Mouse (Mus musculus): ENCODE measurements around the gene Asphd1.

Gene Asphd1

DNA sequence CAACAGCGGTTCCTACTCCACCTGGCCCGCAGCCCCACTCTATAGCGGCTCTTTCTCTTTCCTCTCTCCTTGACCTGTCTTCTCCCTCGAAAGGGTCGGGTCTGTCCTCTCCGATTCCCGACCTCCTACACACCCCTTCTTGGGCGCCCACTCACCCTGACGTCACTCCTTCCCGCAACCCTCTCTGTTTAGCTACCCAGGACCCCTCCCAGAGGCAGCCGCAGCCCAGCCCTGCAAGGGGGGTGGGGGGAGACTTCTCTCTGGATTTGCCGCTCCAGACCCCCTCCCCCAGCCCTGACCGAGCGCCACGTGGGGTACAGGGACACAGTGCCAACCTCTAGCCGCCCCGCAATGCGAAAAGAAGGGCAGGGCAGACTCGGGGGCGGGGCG lies at the start of gene Asphd1:
TSS of gene Asphd1 (minus strand) at position 180 of the 390 bp plus-strand sequence.
- peak; percentile 74 for DNase-seq

DNA sequence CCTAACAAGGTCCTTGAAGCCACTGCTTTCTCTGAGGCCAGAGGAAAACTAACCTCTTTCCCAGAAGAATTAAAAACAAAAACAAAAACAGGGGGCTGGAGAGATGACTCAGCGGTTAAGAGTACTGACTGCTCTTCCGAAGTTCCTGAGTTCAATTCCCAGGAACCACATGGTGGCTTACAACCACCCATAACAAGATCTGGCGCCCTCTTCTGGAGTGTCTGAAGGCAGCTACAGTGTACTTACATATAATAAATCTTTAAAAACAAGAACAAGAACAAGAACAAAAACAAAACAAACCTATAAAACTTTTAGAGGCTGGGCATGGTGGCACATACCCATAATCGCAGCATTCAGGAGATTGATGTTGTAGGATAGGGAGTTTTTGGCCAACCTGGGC lies 47.1 kb upstream of the Asphd1 start:
- DNase-seq = no peak

- no peak for DNase-seq
Measured at GRCm38 (mm10) chr7:126988816-126989215, 39.4 kb upstream of the Asphd1 start.

GRCm38 (mm10) chr7:126986319-126986718 lies 36.9 kb upstream of the Asphd1 start:
- peak; percentile 67 for DNase-seq

- DNase-seq = peak; percentile 75
Measured at GRCm38 (mm10) chr7:126984667-126985444, 35.5 kb upstream of the Asphd1 start.

GRCm38 (mm10) chr7:126983113-126983512 lies 33.7 kb upstream of the Asphd1 start:
- no peak for DNase-seq

DNA sequence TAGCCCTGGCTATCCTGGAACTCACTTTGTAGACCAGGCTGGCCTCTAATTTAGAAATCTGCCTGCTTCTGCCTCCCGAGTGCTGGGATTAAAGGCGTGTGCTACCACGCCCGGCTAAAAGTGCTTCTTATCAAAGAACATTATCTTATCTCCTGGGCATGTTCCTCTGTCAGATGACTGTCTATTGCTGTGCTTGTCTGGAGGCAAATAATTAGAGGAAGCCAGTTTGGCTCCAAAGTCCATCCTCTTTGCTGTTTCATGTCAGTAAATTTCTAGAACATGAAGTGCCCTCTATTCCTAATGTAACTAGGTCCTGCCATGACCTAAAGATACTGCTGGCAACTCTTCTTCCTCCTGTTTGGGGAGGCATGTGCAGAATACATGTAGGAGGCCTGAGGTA lies 32.7 kb upstream of the Asphd1 start:
- no peak for DNase-seq

DNA sequence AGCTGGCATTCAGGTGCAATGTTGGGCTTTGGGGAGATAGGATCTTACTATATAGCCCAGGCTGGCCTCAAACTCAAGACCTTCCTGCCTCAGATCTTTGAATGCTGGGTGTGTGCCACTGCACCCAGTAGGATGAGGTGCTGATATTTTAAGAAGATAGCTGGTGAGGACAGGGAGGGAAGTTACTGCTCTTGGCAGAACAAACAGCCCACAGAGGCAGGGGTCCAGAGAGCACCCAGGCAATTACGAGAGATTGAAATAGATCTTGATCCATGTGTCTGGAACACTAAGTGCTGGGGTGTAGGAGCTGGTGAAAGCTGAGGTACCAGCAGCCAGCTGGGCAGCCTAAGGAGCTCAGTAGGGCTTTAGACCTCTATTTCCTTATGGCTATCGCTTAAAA lies 32.2 kb upstream of the Asphd1 start:
- DNase-seq = no peak

GRCm38 (mm10) chr7:126978841-126979240 lies 29.5 kb upstream of the Asphd1 start:
- no peak for DNase-seq

GRCm38 (mm10) chr7:126976878-126977459 lies 27.6 kb upstream of the Asphd1 start:
- DNase-seq = no peak

- DNase-seq = peak; percentile 95
Measured at GRCm38 (mm10) chr7:126975950-126976866, 26.8 kb upstream of the Asphd1 start, which contains the start of gene Cdiptos. Cdiptos (minus strand) TSS chr7:126976098.

- DNase-seq = no peak
Measured at GRCm38 (mm10) chr7:126975893-126975949, 26.3 kb upstream of the Asphd1 start, which contains the start of gene Cdipt. Cdipt (plus strand) TSS chr7:126975914.

DNA sequence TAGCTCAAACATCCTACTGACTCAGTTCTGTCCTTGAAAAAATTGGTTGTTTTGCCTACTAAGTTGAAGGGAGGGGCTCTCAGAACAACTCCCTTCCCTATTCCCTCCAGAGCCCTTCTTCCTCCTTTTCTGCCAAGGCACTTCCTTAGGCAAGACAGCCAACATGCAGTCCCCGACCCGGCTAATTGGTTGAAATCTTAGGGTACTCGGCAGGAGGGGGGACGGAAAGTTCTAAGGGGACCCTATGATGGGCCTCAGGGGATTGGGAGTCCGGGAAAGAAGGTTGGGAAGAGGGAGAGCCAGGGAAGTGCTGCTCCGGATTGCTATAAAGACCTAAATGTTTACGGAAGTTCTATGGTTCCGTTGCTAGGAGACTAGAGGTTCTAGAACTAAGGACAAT lies 26.1 kb upstream of the Asphd1 start:
- DNase-seq = no peak

DNA sequence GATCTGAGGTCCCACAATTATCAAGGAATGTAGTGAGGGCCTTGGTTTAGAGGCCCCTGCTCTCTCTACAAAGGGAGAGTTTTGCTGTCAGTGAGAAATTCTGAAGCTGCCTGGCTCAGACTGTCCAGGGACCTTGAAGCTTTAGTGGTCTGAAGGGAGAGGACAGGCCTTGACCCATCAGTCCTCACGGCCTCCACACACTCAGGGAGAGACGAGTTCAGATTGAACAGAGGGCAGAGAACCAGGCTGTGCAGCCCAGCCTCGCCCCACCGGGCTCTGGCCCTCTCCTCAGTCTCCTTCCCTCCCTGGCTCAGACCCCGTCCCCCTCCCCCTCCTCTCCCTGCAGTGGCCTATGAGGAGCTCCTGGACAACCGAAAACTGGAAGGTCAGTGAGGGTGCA lies 18.0 kb upstream of the Asphd1 start:
- no peak for DNase-seq

GRCm38 (mm10) chr7:126965568-126965967 lies 16.2 kb upstream of the Asphd1 start:
- DNase-seq = no peak

DNA sequence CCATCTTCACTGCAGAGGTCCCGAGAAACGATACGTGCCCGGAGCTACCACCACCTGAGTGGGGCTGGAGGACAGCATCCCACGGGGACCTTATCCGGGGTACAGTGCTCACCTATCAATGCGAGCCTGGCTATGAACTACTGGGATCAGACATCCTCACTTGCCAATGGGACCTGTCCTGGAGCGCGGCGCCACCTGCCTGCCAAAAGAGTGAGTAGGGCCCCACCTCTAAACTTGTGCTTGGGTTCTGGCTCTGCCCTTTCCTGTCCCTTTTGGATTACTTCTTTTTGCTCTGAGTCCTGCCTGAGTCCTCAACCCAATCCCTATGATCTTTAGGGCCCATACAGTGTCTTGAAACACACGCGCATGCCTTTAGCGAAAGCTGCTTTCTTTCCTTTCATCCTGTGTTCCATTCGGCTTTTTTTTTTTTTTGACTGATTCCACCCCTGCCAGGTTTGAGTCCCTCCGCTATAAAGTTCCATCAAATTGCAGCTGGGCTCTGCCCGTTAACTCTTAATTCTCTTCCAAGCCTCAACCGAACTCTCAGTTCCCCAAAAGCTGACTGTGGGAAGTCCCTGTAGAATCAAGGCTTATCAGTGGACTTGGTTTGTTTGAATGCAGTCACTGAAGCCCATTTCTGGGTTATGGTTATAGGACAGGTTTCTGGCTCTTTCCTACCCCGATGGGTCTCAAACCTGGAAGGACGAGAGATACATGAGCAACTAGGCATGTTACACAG lies 14.3 kb upstream of the Asphd1 start:
- DNase-seq = no peak

DNA sequence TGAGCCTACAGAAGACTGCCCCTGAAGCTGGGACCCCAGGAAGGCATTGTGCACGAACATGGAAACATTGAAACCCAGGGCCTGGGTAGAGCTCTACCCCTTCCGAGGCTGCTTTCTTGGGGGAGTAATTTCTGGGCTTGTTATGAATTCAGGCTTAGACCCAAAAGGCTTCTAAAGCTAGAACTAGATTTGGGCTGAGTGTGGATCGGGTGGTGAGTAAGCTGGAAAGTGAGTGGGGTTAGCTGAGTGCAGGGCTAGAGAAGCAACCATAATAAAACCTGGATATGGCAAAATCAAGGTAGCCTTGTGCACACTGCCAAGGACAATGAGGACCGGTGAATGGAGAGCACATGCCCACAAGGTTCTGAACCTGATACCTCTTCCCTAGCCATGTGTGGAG lies 12.6 kb upstream of the Asphd1 start:
- no peak for DNase-seq

- DNase-seq = no peak
Measured at GRCm38 (mm10) chr7:126961095-126961494, 11.7 kb upstream of the Asphd1 start.

DNA sequence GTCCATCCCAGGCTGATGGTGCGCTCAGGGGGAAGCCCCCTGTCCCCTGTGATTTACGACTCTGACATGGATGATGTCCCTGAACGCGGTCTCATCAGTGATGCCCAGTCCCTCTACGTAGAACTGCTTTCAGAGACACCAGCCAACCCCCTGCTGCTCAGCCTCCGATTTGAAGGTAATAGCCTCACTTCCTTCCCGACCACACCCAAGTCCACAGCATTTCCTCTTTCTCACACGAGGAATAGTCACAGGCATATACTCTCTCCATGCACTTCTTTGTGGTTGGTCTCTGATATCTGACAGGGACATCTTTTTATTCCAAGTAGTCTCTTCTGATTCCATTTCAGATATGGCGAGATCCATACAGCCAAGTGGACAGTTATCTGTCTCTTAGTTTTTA lies 10.4 kb upstream of the Asphd1 start:
- DNase-seq = no peak

- DNase-seq = no peak
Measured at GRCm38 (mm10) chr7:126955125-126955524, 5.7 kb upstream of the Asphd1 start.

DNA sequence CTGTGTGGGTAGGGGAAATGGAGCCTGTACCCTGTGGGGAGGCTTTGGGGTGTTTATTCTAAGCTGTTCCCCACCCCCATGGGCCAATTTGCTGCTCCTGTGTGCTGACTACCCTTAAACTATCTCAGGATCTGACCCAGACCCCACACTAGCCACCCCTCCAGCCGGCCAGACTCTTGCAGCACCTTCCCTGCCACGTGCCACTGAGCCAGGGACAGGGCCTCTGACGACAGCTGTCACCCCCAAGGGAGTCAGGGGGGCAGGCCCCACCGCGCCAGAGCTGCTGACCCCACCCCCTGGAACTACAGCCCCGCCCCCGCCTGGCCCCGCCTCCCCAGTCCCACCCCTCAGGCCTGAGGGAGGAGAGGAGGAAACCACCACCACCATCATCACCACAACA lies 3.3 kb upstream of the Asphd1 start:
- no peak for DNase-seq

GRCm38 (mm10) chr7:126951741-126952140 lies 2.4 kb upstream of the Asphd1 start:
- no peak for DNase-seq
